Mouse (Mus musculus) cortical plate, adult 2 months (tissue): ENCODE results near the gene Slc52a3. TPM values are rescaled to one million over a fixed set of nuclear protein-coding genes. Genes with fewer than 3 reads are reported as not detected.
"Not testable (repeated sequence)": the region's sequence is repeated elsewhere in the genome, so short reads cannot be mapped to it uniquely, and the experiment has no call there.

Experiments used
- H3K27ac ChIP-seq: fragments of 200-500 bp; 2 replicates; pipeline ENCODE4 v1.5.1; 2012; ENCODE audit warnings: low read length, control low read depth, inconsistent platforms; ENCODE audit not compliant: insufficient read depth
- H3K4me1 ChIP-seq: fragments of 200-500 bp; 2 replicates; pipeline ENCODE4 v1.6.1; 2011; ENCODE audit warnings: low read length; ENCODE audit not compliant: control insufficient read depth, insufficient read depth
- H3K4me3 ChIP-seq: fragments of 200-500 bp; 2 replicates; pipeline ENCODE4 v1.5.1; 2011; ENCODE audit warnings: mild to moderate bottlenecking, low read length, control low read depth; ENCODE audit not compliant: insufficient read depth
- CTCF ChIP-seq: fragments of 200-500 bp; IDR thresholded peaks from 2 replicates; pipeline ENCODE4 v1.5.1; 2011; ENCODE audit warnings: mild to moderate bottlenecking, control low read depth, low read length; ENCODE audit not compliant: insufficient read depth; ENCODE audit errors: extremely low read depth
- POLR2A ChIP-seq: fragments of 200-500 bp; IDR thresholded peaks from 2 replicates; pipeline ENCODE4 v1.6.1; 2011; ENCODE audit warnings: mild to moderate bottlenecking, low read length, control low read depth; ENCODE audit not compliant: insufficient read depth; ENCODE audit errors: extremely low read depth
- polyA plus RNA-seq: library from polyadenylated mRNA; depleted of rRNA; stranded (reverse); fragments of >200 nt; gene quantifications from 2 replicates; pipeline ENCODE4 v1.2.3, GENCODE M21; 2012

The Slc52a3 gene
- polyA plus RNA-seq, 1 experiment = 3.3 TPM

DNA sequence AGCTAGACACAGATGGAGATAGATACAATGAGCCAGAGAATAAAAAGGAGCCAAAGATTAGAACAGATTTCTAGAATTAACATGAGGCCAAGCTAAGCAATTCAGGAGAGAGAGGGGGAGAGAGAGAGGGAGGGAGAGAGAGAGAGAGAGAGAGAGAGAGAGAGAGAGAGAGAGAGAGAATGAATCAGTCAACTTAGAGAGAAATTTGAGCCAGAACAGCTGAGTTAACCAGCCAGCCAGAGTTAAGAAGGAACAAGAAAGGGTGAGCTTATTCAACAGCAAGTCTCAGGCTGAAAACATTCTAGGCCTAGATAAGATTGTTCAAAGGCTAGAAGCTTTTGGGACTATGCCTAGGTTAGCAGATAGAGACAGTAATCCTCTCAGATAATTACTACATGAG, 13.8 kb upstream of the Slc52a3 start:
- TF ChIP-seq CTCF = no peak
- no peak for TF ChIP-seq POLR2A

DNA sequence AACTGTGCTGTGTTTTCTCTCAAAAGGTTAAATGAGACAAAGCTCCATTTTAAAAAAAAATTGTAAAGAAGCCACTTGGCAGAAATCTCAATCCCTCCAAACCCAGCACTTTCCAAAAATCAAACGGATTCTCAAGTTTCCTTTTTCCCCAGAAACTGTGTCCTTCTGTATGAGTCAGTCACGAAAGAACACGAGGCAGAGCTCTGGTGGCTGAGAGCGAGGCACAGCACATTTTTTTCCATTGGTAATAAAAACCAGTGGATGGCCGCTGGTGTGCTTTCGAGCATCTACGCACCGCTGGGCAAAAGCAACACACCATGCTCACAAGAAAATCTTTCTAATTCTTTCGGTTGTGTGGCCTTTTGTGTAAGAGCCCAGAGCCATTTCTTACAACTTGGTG, 12.3 kb upstream of the Slc52a3 start:
- H3K4me1 ChIP-seq = no peaks in the 10 kb centered on the region
- TF ChIP-seq CTCF (no peak), POLR2A (no peak)
- no peak overlapping the region for H3K4me3 ChIP-seq
- H3K27ac ChIP-seq = no peak overlapping the region

More for the DNA sequence above, 13.8 kb upstream of the Slc52a3 start:
- Histone ChIP-seq H3K27ac (no peak overlapping the region), H3K4me1 (no peaks in the 10 kb centered on the region), H3K4me3 (no peak overlapping the region)

DNA sequence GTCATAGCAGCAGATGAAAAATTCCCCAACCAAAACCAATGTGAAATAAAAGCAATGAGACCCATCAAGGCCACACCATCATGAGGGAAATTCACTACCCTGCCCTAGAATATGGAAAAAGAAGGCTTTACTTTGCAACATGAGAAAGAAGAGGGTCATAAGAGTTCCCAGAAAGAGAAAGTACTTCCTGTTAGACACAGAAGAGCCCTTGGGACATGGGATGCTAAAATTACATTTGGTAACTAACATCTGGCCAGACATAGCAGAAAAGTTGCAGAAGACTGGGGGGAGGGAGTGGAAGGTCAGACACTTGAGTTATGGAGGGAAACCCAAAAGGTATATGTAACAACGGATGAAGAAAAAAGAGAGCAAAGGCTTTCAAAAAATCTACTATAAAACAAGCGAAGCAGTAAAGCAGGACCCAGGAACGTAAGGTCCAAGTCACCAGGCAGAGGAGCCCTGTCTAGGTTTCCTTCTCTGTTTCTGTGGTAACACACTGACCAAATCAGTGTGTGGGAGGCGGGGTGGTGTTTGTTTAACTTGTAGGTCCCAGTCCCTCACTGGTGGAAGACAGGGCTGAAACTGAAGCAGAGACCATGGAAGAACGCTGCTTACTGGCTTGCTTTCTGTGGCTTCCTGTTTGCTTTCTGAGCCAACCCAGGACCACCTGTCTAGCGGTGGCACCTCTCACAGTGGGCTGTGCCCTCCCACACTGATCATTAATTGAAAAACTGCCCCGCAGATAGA, 10.7 kb upstream of the Slc52a3 start:
- no peak for TF ChIP-seq CTCF
- no peak for TF ChIP-seq POLR2A

DNA sequence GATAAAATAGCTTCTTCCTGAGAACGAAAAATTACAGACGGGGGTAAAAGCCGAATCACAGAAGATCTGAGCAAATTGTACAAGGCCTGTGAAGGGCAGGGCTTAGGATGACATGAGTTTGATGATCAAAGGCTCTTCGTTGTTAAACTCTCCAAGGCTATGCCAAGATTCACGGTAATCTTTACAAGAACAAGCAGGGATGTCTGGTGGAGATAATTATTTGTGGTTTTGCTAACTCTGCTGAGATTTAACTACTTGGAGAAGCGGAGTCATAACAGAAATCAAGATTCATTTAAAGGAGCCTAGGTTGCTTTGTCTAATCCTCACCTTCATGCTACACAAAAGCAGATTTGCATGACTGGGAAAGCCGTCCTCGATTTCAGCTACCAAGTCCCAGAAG, 9.4 kb upstream of the Slc52a3 start:
- no peak overlapping the region for H3K4me3 ChIP-seq
- TF ChIP-seq CTCF (no peak), POLR2A (no peak)
- H3K4me1 ChIP-seq = no peaks in the 10 kb centered on the region
- H3K27ac ChIP-seq = no peak overlapping the region

More for the DNA sequence above, 10.7 kb upstream of the Slc52a3 start:
- Histone ChIP-seq H3K27ac (no peak overlapping the region), H3K4me1 (no peaks in the 10 kb centered on the region), H3K4me3 (no peak overlapping the region)

DNA sequence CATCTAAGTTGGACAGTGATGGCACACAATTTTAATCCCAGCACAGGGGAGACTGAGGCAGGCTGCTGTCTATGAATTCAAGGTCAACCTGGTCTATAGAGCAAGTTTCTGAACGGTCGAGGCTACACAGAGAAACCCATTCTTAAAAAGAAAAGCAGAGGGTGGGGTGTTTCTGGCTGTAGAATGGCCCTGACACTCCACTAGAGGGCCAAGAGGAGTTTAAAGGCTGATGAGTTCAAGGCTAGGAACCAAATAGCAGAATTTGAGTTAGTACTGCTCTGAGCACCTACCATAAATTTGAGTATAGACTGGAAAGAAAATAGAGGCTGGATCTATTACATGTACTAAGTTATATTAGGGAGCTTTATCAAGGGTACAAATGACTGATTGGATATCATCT, 7.3 kb upstream of the Slc52a3 start:
- H3K4me3 ChIP-seq = no peak overlapping the region
- TF ChIP-seq CTCF = no peak
- no peak for TF ChIP-seq POLR2A
- no peak overlapping the region for H3K27ac ChIP-seq

DNA sequence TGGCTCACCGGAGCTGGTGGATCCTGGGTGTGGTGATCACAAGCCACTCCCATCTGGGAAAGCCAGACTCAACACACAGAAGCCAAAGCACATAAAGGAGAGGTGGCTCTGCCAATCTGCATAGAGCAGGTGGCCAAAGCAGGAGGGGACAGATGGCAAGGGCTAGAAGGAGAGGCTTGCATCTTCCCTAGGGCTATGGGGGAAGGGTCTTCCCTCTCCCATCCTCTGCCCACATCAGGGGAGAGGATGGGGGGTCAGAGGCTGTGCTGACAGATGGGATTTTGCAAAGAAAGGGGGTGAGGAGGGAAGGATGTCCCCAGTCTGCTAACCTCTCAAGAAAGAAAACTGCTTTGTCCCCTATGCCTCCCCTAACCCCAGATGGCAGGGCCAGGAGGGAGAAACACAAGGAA, 5.3 kb upstream of the Slc52a3 start:
- TF ChIP-seq POLR2A (no peak), CTCF (no peak)
- Histone ChIP-seq H3K4me3 (no peak overlapping the region), H3K4me1 (no peaks in the 10 kb centered on the region), H3K27ac (no peak overlapping the region)

More for the DNA sequence above, 7.3 kb upstream of the Slc52a3 start:
- no peaks in the 10 kb centered on the region for H3K4me1 ChIP-seq

DNA sequence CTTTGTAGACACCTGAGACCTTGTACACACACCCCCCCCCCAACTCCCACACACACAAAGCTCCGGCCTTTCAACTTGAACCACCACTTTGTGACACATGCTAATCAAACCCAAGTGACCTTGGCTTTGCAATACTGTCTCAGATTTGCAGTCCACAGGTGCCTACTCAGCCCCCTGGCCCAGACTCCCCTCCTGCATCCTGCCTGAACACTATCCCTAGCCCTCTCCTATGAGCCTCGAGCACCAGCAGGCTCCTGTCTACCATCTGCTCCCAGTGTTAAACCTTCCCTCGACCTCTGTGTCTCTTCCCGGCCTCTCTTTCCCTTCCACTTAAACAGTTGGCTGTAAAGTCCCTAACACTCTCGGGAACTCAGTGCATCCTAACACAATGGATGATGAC, 4.9 kb upstream of the Slc52a3 start:
- TF ChIP-seq POLR2A (no peak), CTCF (no peak)
- Histone ChIP-seq H3K27ac (no peak overlapping the region), H3K4me3 (no peak overlapping the region), H3K4me1 (no peaks in the 10 kb centered on the region)

DNA sequence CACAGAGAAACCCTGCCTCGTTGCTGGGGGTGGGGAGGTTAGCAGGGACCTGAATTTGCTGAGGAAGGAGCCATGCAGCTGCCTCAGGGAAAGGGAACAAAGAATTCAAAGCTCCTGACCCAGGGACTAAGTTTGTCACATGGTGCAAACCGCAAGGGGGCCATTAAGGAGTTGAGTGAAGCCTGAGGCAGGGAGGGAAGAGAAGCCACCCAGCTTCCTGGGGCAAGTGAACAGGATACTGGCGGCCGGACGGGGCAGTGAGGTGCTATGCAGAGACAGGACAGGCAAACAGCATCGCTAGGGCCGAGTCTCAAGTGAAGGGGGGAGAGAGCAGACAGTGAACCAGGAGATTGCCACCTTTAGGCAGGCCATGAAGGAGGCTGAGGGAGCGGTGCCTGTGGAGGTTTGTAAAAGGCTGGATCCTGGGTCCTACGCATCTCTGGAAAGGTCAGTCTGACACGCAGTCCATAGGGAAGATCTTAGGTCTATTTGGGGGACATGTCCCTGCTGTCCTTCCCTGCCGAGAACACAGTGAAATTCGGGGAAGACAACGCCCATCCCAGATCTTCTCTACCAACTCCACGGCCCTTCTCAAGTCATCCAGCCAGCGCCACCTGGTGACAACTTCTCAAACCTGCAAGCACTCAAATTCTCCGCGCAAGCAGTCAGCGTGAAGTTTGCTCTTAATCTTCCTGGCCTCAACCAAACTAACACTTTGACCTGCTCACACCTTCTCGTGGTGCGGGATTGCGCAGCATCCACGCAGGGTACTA, 1.8 kb upstream of the Slc52a3 start:
- Histone ChIP-seq H3K4me1 (no peaks in the 10 kb centered on the region), H3K27ac (no peak overlapping the region), H3K4me3 (no peak overlapping the region)
- TF ChIP-seq POLR2A (no peak), CTCF (peak; percentile 92)

DNA sequence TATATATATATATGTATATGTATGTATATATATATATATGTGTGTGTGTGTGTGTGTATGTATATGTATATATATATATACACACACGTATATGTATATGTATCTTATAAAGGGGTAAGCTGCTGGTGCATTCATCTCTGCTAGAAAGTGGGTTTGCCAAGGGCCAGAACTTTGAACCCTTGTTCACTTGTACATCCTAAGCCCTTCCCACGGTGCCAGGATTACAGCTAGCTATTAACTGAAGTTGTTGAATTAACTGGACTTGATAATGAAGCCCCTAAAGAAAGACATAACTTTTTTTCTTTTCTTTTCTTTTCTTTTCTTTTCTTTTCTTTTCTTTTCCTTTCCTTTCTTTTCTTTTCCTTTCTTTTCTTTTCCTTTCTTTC, 872 bp downstream of the Slc52a3 start:
- not testable (repeated sequence) for H3K27ac ChIP-seq, H3K4me1 ChIP-seq, H3K4me3 ChIP-seq
